Mouse (Mus musculus) G1E (cell line): Measurements from ENCODE around the gene Klhl5.

ENCODE experiments used
- CTCF ChIP-seq: IDR thresholded peaks from 2 replicates; pipeline ENCODE4 v1.5.1; 2012; ENCODE audit warnings: low read depth, low read length, inconsistent platforms, mixed read lengths
- GATA1 ChIP-seq: IDR thresholded peaks from 2 replicates; pipeline ENCODE4 v1.6.1; 2012; ENCODE audit warnings: borderline replicate concordance, low read length, inconsistent platforms, mixed read lengths
- GATA2 ChIP-seq: IDR thresholded peaks from 2 replicates; pipeline ENCODE4 v1.6.1; 2012; ENCODE audit warnings: low read depth, low read length, inconsistent platforms, borderline replicate concordance
- POLR2AphosphoS5 ChIP-seq: IDR thresholded peaks from 2 replicates; pipeline ENCODE4 v1.6.1; 2012; ENCODE audit warnings: low read depth, low read length, inconsistent platforms; ENCODE audit not compliant: insufficient replicate concordance
- TAL1 ChIP-seq: conservative IDR thresholded peaks from 2 replicates; pipeline ENCODE4 v1.6.1; 2012; ENCODE audit warnings: low read depth, low read length, inconsistent platforms, mixed read lengths

- TF ChIP-seq CTCF = no peak
- TF ChIP-seq POLR2AphosphoS5 = no peak
- no peak for TF ChIP-seq GATA1
- no peak for TF ChIP-seq TAL1
- no peak for TF ChIP-seq GATA2
Measured at GRCm38 (mm10) chr5:65091921-65092320, 15.4 kb upstream of the Klhl5 start, which contains the start of gene Tmem156.
